Comparison of ENCODE assay signal across 11 mouse cellular contexts in genomic region chr8:78277411-78277810, GRCm38 (mm10).
"Had no signal": no experiment of that assay in that cellular context is flagged by ENCODE, and none has a peak within 500 bp of the region (broad histone marks: within the 10 kb centered on the region; RNA-seq: fewer than 3 reads in every experiment).

No protein-coding gene starts in this region.

- DNase-seq: kidney, postnatal 10 days; kidney, postnatal 4 days; right cerebral cortex, postnatal 14 days; thymus, adult 2 months; thymus, postnatal 25 days had no signal

- H3K4me3 ChIP-seq: limb, embryonic 15.5 days; liver, embryonic 12.5 days; lung, embryonic 15.5 days; midbrain, embryonic 13.5 days; neural tube, embryonic 13.5 days; stomach, embryonic 15.5 days had no signal

- H3K4me2 ChIP-seq: limb, embryonic 15.5 days; liver, embryonic 12.5 days; lung, embryonic 15.5 days; midbrain, embryonic 13.5 days; neural tube, embryonic 13.5 days; stomach, embryonic 15.5 days had no signal

- ATAC-seq: liver, embryonic 12.5 days; midbrain, embryonic 13.5 days had no signal

- H3K27me3 ChIP-seq: limb, embryonic 15.5 days; liver, embryonic 12.5 days; lung, embryonic 15.5 days; midbrain, embryonic 13.5 days; neural tube, embryonic 13.5 days; stomach, embryonic 15.5 days had no signal

- H3K9me3 ChIP-seq: limb, embryonic 15.5 days; liver, embryonic 12.5 days; lung, embryonic 15.5 days; midbrain, embryonic 13.5 days; neural tube, embryonic 13.5 days; stomach, embryonic 15.5 days had no signal

- H3K27ac ChIP-seq: limb, embryonic 15.5 days; liver, embryonic 12.5 days; lung, embryonic 15.5 days; midbrain, embryonic 13.5 days; neural tube, embryonic 13.5 days; stomach, embryonic 15.5 days had no signal

- H3K9ac ChIP-seq: limb, embryonic 15.5 days; liver, embryonic 12.5 days; lung, embryonic 15.5 days; midbrain, embryonic 13.5 days; neural tube, embryonic 13.5 days; stomach, embryonic 15.5 days had no signal

- H3K36me3 ChIP-seq: limb, embryonic 15.5 days; liver, embryonic 12.5 days; lung, embryonic 15.5 days; midbrain, embryonic 13.5 days; neural tube, embryonic 13.5 days; stomach, embryonic 15.5 days had no signal

- H3K4me1 ChIP-seq: limb, embryonic 15.5 days; liver, embryonic 12.5 days; lung, embryonic 15.5 days; midbrain, embryonic 13.5 days; stomach, embryonic 15.5 days had no signal
